Mouse (Mus musculus) heart, embryonic 15.5 days (tissue): Measurements from ENCODE around the gene Ttc27. TPM values are rescaled to one million over a fixed set of nuclear protein-coding genes. Genes with fewer than 3 reads are reported as not detected.

Experiments used
- ATAC-seq: fragments of 200-750 bp; cut with Nextera tagmentation; replicated peaks from 2 replicates; pipeline ENCODE4 v1.8.0; 2017; ENCODE audit warnings: low read depth, moderate TSS enrichment; ENCODE audit not compliant: insufficient number of reproducible peaks, insufficient read depth, low FRiP score
- H3K27ac ChIP-seq: fragments of 300-500 bp; sonication (generic); 2 replicates; pipeline ENCODE4 v1.5.1; 2015; ENCODE audit warnings: mild to moderate bottlenecking, inconsistent platforms
- H3K27me3 ChIP-seq: fragments of 300-500 bp; sonication (generic); 2 replicates; pipeline ENCODE4 v1.6.1; 2015; ENCODE audit warnings: inconsistent platforms
- H3K36me3 ChIP-seq: fragments of 300-500 bp; sonication (generic); 2 replicates; pipeline ENCODE4 v1.6.1; 2015; ENCODE audit warnings: mild to moderate bottlenecking, inconsistent platforms
- H3K4me1 ChIP-seq: fragments of 300-500 bp; sonication (generic); replicated peaks from 2 replicates; pipeline ENCODE4 v1.6.1; 2015; ENCODE audit warnings: inconsistent platforms
- H3K4me2 ChIP-seq: fragments of 300-500 bp; sonication (generic); 2 replicates; pipeline ENCODE4 v1.6.1; 2015; ENCODE audit warnings: inconsistent platforms, mild to moderate bottlenecking, moderate library complexity
- H3K4me3 ChIP-seq: fragments of 300-500 bp; sonication (generic); 2 replicates; pipeline ENCODE4 v1.5.1; 2015; ENCODE audit warnings: mild to moderate bottlenecking, inconsistent platforms
- H3K9ac ChIP-seq: fragments of 300-500 bp; sonication (generic); 2 replicates; pipeline ENCODE4 v1.6.1; 2015; ENCODE audit warnings: mild to moderate bottlenecking, inconsistent platforms
- H3K9me3 ChIP-seq: fragments of 300-500 bp; sonication (generic); replicated peaks from 2 replicates; pipeline ENCODE4 v1.6.1; 2016; ENCODE audit warnings: inconsistent platforms
- WGBS: fragments of 180-500 bp; shearing (Covaris S2); methylation state at CpG from one replicate; pipeline ENCODE4 v1.1.7; 2015; ENCODE audit warnings: mixed read lengths; 5-methylcytosine and 5-hydroxymethylcytosine counted together
- polyA plus RNA-seq: library from polyadenylated mRNA; unstranded; fragments of >200 nt; fragmentation: Nextera tagmentation; extraction: Ambion mirVana; gene quantifications from 2 replicates; pipeline ENCODE4 v1.2.1, GENCODE M21; 2015

The Ttc27 gene
- polyA plus RNA-seq, 1 experiment from 2014 or later = 15.6 TPM

DNA sequence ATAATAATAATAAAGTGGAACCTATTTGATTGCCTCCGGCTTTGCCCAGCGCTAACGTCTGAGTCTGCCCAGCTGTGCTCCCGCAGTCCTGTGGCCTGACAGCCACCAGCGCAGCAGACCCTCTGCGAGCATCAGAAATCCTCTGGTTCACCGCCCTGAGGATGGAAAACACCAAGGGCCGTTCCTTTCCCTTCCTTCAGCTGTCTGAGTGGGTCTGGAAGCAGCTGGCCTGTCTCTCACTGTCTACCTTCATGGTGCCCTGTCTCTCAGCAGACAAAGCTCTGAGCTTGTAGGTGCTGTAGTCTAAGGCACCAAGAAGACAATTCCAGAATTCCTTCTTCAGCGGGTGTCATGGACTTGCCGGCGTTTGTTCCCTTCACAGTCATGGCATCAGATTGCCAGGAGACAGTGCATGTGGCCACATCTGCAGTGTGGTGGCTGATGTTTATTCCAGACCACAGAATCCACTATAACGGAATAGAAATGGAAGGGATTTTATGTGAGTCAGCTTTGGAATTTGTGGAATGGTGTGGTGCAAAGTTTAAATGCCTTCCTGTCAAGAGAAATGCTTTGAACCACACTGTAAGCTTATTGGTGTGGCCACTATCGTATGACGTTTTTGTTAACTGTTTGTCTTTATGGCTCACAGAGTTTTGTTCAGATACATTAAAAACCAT is 78.6 kb downstream of the Ttc27 start:
- Histone ChIP-seq H3K4me2 (no peak overlapping the region), H3K4me1 (peaks cover 5% of the 10 kb centered on the region; the same call in 1 of the 2 replicates), H3K27ac (no peak overlapping the region), H3K27me3 (no peaks in the 10 kb centered on the region), H3K36me3 (no peaks in the 10 kb centered on the region), H3K9me3 (no peaks in the 10 kb centered on the region), H3K9ac (no peak overlapping the region), H3K4me3 (no peak overlapping the region)
- WGBS = 59% methylated on average over 14 of the region's 14 CpGs
- no peak for ATAC-seq

GRCm38 (mm10) chr17:74799865-74800264 is 82.3 kb downstream of the Ttc27 start:
- no peaks in the 10 kb centered on the region for H3K27me3 ChIP-seq
- no peaks in the 10 kb centered on the region for H3K36me3 ChIP-seq
- no peak overlapping the region for H3K4me2 ChIP-seq
- WGBS = 79% methylated on average over 6 of the region's 6 CpGs
- H3K9me3 ChIP-seq = no peaks in the 10 kb centered on the region
- no peak overlapping the region for H3K9ac ChIP-seq
- H3K4me1 ChIP-seq = peaks cover 5% of the 10 kb centered on the region; the same call in 1 of the 2 replicates
- no peak for ATAC-seq
- no peak overlapping the region for H3K4me3 ChIP-seq
- H3K27ac ChIP-seq = no peak overlapping the region

- no peaks in the 10 kb centered on the region for H3K36me3 ChIP-seq
- no peaks in the 10 kb centered on the region for H3K27me3 ChIP-seq
- H3K4me1 ChIP-seq = peaks cover 1% of the 10 kb centered on the region; the same call in 1 of the 2 replicates
- no peak overlapping the region for H3K9ac ChIP-seq
- 81% methylated on average over 4 of the region's 4 CpGs for WGBS
- H3K4me2 ChIP-seq = no peak overlapping the region
- no peak overlapping the region for H3K4me3 ChIP-seq
- H3K27ac ChIP-seq = no peak overlapping the region
- ATAC-seq = no peak
- no peaks in the 10 kb centered on the region for H3K9me3 ChIP-seq
These were observed 85.2 kb downstream of the Ttc27 start for GRCm38 (mm10) chr17:74802765-74803164.

- H3K36me3 ChIP-seq = no peaks in the 10 kb centered on the region
These were observed 86.3 kb downstream of the Ttc27 start for GRCm38 (mm10) chr17:74803835-74804234.

DNA sequence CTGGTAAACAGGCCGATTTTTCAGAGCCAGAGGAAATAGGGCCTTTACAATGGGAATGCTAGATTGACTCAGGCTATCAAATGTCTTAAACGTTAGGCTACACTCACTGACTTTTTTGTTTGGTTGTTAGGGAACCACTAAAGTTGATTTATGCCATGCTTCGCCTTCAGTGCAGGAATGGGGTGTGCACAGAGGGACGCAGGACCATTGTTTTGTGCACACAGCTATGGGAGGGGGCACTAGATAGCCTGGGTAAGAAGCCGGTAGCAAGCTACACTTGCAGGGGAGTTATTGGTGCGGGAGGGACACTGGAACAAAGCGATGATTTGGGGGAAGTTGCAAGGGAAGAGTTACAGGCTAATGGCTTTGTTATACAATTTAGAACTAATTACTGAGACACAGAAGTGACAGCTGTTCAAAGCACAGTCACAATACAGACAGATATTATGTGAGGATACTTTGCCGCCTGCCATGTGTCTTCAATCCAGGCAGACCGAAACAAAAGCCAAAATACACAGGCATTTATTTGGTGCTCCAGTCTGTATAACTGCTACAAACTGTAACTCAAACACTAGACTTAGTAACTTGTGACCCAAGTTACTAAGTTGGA is 86.9 kb downstream of the Ttc27 start:
- WGBS = 78% methylated on average over 9 of the region's 9 CpGs
- H3K36me3 ChIP-seq = no peaks in the 10 kb centered on the region
- no peak overlapping the region for H3K4me2 ChIP-seq
- no peak overlapping the region for H3K9ac ChIP-seq
- peaks cover 7% of the 10 kb centered on the region for H3K4me1 ChIP-seq
- H3K4me3 ChIP-seq = no peak overlapping the region
- no peaks in the 10 kb centered on the region for H3K27me3 ChIP-seq
- no peak for ATAC-seq
- no peak overlapping the region for H3K27ac ChIP-seq
- no peaks in the 10 kb centered on the region for H3K9me3 ChIP-seq

More at GRCm38 (mm10) chr17:74803835-74804234, 86.3 kb downstream of the Ttc27 start:
- Histone ChIP-seq H3K4me3 (no peak overlapping the region), H3K9me3 (no peaks in the 10 kb centered on the region), H3K9ac (no peak overlapping the region), H3K27ac (no peak overlapping the region), H3K4me1 (peaks cover 7% of the 10 kb centered on the region), H3K4me2 (no peak overlapping the region), H3K27me3 (no peaks in the 10 kb centered on the region)
- WGBS = 93% methylated on average over 2 of the region's 2 CpGs
- ATAC-seq = no peak

DNA sequence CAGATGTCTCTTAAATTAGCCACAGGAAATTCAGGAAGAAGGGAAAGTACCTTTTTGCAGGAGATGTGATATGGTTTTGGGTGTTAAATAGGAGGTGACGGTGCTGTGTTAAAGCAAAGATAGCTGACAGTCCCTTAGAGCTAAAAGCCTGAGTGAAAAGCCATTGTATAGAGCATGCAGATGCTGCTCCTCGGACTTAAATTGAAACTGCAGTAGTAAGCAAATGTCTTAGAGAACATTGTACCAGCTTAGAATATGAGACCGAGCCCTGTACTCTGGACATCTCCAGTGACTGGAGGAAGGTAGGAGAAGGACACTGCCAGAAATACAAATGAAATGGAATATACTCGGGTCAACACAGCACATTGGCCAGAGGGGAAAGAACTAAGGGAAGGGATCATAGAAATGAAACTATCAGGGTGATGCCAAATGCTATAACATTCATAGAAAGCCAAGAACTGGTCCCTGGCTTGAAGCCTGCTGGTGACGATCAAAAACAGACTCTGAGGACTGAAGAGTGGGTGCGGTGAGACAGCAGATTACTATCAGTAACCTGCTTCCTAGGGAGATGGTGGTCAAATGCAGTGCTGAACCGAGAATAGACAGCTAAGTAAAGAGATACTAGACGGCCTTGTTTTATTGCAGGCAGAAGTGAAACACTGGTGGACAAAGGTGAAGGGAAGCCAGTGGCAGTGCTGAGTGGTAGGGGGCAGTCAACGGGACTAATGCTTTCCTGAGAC is 90.1 kb downstream of the Ttc27 start:
- Histone ChIP-seq H3K9me3 (no peaks in the 10 kb centered on the region), H3K27ac (no peak overlapping the region), H3K4me3 (no peak overlapping the region), H3K27me3 (no peaks in the 10 kb centered on the region), H3K4me1 (peaks cover 9% of the 10 kb centered on the region), H3K4me2 (no peak overlapping the region), H3K9ac (no peak overlapping the region), H3K36me3 (no peaks in the 10 kb centered on the region)
- no peak for ATAC-seq
- WGBS = 52% methylated on average over 9 of the region's 9 CpGs

DNA sequence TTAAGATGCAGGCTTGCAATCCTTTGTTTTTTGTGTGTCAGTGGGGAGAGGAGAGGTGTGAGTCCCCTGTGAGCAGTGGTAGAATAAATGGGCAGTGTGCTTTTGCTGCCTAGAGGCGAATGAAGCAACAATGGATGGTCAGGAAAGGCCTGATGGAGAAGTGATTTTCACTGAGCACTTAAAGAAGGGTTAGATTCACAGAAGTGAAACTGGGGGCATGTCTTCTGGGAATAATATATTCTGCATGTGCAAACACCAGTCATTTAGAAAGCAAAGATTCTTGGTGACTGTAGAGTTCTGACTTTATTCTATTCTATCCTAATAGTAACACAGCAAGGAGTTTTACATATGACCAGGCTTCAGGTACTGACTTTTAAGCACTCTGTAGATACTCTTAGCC is 90.8 kb downstream of the Ttc27 start:
- no peak for ATAC-seq

GRCm38 (mm10) chr17:74808901-74809300 is 91.4 kb downstream of the Ttc27 start:
- no peaks in the 10 kb centered on the region for H3K9me3 ChIP-seq
- H3K36me3 ChIP-seq = no peaks in the 10 kb centered on the region
- no peak overlapping the region for H3K27ac ChIP-seq
- no peak overlapping the region for H3K4me2 ChIP-seq
- WGBS = 79% methylated on average over 4 of the region's 4 CpGs
- no peak for ATAC-seq
- no peaks in the 10 kb centered on the region for H3K27me3 ChIP-seq
- no peak overlapping the region for H3K9ac ChIP-seq
- H3K4me1 ChIP-seq = peaks cover 9% of the 10 kb centered on the region
- no peak overlapping the region for H3K4me3 ChIP-seq

More for the DNA sequence above, 90.8 kb downstream of the Ttc27 start:
- 76% methylated on average over 1 of the region's 1 CpGs for WGBS
- peaks cover 9% of the 10 kb centered on the region for H3K4me1 ChIP-seq
- H3K4me2 ChIP-seq = no peak overlapping the region
- no peaks in the 10 kb centered on the region for H3K36me3 ChIP-seq
- no peaks in the 10 kb centered on the region for H3K9me3 ChIP-seq
- no peaks in the 10 kb centered on the region for H3K27me3 ChIP-seq
- no peak overlapping the region for H3K27ac ChIP-seq
- H3K9ac ChIP-seq = no peak overlapping the region
- H3K4me3 ChIP-seq = no peak overlapping the region

DNA sequence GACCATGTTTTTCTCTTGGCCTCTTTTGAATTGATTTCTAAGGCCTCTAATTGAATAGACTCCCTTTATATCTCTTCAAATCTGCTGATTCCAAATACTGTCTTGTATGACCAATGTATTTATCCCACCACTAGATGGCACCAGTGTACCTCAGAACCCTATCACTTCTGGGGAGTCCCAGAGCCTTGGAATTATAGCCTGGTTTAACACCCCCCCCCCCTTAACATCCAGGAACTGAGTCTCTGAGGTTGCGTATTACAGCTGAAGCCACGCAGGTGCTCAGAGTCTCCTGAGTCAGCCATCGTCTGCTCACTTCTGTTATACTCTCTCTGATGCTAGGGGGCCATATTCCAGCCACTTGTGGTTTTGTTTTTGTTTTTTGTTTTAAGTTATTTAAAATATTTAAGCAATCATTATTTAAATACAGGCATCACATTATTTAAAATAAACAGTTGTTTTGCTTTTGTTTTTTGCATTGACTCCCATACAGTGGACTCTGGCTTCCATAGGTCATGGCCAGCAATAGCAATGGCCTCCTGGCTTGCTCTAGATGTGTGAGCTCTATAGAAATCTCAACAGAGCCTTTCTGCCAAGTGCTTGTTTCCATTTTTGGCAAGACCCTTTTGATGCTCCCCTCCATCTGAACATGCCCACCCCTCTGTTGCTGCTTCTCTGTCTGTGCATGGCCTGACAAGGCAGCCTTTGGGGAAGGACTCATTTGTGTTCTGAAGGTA is 93.5 kb downstream of the Ttc27 start:
- Histone ChIP-seq H3K4me2 (no peak overlapping the region), H3K9ac (no peak overlapping the region), H3K27me3 (no peaks in the 10 kb centered on the region), H3K4me1 (peaks cover 9% of the 10 kb centered on the region), H3K36me3 (no peaks in the 10 kb centered on the region), H3K9me3 (no peaks in the 10 kb centered on the region), H3K4me3 (no peak overlapping the region), H3K27ac (no peak overlapping the region)
- WGBS = 40% methylated on average over 3 of the region's 3 CpGs
- ATAC-seq = peak; percentile 47; the same call in 1 of the 2 replicates

GRCm38 (mm10) chr17:74819711-74820110 is 102.2 kb downstream of the Ttc27 start:
- no peak overlapping the region for H3K27ac ChIP-seq
- WGBS = 27% methylated on average over 2 of the region's 2 CpGs
- H3K4me2 ChIP-seq = no peak overlapping the region
- H3K9ac ChIP-seq = no peak overlapping the region
- peaks cover 7% of the 10 kb centered on the region for H3K4me1 ChIP-seq
- no peak overlapping the region for H3K4me3 ChIP-seq
- no peaks in the 10 kb centered on the region for H3K36me3 ChIP-seq
- H3K9me3 ChIP-seq = no peaks in the 10 kb centered on the region; the same call in 1 of the 2 replicates
- H3K27me3 ChIP-seq = no peaks in the 10 kb centered on the region
- no peak for ATAC-seq

DNA sequence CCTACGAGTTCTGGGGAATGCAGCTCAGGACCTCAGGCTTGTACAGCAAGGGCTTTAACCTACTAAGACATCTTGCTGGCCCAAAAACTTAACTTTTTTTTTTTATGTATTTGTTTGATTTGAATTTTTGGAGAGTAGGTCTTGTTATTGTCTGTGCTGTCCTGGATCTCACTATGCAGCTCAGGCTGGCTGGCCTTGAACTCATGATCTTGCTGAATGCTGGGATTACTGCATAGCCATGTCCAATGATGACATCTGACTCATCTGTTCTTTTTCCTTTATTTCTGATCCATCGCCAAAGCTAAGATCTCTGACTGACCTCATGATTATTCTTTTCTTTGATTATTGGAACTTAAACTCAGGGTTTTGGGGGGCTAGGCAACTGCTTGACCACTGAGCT is 113.3 kb downstream of the Ttc27 start:
- WGBS = 75% methylated on average over 2 of the region's 2 CpGs
- Histone ChIP-seq H3K9ac (no peak overlapping the region), H3K4me1 (peaks cover 5% of the 10 kb centered on the region), H3K4me2 (no peak overlapping the region), H3K4me3 (no peak overlapping the region), H3K27me3 (no peaks in the 10 kb centered on the region), H3K9me3 (no peaks in the 10 kb centered on the region), H3K36me3 (no peaks in the 10 kb centered on the region), H3K27ac (no peak overlapping the region)
- no peak for ATAC-seq
